Mouse (Mus musculus) retina, postnatal 1 day (tissue): Measurements from ENCODE around the gene Ncf1.

Experiments used
- DNase-seq: peaks from one replicate; pipeline ENCODE4 v3.0.0-alpha.2; 2012

The Ncf1 gene

GRCm38 (mm10) chr5:134243661-134244436, 14.4 kb upstream of the Ncf1 start:
- DNase-seq: no peak

DNA sequence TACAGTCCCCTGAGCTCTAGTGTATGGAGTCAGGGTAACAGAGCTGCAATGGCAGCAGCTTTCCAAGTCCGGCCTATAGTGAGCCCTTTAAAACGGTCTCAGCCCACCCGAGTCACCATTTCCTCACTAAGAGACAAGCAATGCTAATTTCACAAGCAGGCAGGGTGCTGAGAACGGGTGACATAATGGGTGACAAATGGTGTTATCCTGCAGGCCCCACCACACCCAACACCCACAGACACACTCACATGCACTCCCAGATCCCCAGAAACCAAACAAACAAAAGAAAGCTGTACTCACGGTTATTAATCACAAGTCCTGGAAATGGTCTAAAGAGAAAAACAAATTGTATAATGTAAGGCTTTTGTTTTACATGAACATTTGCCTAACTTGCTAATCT, 12.4 kb upstream of the Ncf1 start:
- DNase-seq: no peak

- peak; percentile 69 for DNase-seq
Measured at GRCm38 (mm10) chr5:134237936-134238760, 8.7 kb upstream of the Ncf1 start.

GRCm38 (mm10) chr5:134237508-134237907, 8.1 kb upstream of the Ncf1 start:
- no peak for DNase-seq

GRCm38 (mm10) chr5:134236796-134237195, 7.4 kb upstream of the Ncf1 start:
- DNase-seq: no peak

DNA sequence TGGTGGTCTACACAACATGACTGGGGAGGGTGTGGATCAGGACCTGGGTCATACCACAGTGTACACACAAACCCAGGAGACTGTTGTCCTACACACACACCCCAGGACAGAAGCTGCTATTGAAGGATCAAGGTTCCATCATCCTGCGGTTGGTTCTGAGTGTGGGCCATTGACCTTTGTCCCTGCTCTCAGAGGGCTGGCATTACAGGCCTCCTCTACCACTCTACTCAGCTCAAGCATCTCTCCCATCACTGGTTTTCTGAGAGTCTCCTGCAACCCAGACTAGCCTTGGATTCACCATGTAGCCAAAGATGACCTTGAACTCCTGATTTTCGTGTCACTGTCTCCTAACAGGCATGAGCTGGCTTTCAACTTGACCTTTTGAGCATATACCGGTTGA, 6.8 kb upstream of the Ncf1 start:
- no peak for DNase-seq

- DNase-seq: peak; percentile 66
Measured at GRCm38 (mm10) chr5:134235111-134235510, 5.7 kb upstream of the Ncf1 start.

GRCm38 (mm10) chr5:134234205-134234604, 4.8 kb upstream of the Ncf1 start:
- no peak for DNase-seq

GRCm38 (mm10) chr5:134233244-134233651, 3.8 kb upstream of the Ncf1 start:
- DNase-seq: no peak

DNA sequence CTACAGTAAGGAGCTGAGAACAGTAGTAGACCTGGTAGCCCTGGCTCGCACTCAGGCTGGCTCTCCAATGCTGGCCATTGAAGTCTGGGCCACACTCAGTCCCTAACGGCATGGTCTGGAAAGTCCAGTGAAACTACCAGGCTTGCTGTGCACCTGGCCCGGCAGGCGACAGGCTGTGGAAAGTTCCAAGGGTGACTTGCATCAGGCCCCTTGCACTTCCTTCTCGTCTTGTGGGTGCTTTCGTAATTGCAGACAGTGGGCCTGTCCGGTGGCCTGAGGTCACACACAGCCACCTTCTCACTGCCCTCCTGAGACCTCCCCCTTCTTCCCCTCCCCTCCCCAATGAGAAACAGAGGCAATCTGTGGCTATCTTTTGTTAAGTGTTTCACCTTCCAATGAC, 3.1 kb upstream of the Ncf1 start:
- no peak for DNase-seq

DNA sequence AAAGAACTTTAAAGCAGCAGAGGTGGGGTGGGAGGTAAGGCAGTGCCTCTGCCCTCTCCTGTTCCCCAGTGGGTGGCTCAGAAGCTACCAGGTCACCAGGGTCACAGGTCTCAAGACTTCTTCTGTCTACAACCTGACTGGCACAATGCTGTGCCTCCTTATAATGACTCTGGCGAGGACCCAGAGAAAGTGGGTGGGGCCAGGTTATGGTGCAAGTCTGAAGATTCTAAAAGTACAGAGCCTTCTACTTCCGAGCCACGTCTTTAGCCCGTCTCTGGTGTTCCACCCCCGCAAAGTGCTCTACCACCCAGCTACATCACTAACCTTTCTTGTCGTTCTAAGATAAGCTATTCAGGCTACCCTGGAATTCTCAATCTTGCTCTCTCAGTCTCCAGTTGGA, 2.7 kb upstream of the Ncf1 start:
- no peak for DNase-seq

DNA sequence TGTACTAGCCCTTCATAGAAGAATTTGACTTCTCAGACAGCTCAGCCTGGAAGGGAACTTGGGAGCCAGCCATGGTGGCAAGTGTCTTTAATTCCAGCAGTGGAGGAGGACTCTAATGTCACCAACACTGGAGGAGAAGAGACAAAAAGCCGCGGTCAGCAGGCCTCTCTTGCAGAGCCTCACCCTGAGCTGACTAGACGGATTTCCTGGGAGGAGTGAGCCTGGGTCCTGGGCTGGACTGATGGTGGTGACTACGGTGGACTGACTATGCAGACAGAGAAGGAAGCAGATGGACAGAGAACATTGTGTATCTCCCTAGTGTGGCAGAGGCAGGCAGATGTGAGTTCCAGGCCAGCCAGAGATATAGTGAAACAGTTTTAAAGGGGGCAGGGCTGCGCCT, 2.0 kb upstream of the Ncf1 start:
- no peak for DNase-seq

DNA sequence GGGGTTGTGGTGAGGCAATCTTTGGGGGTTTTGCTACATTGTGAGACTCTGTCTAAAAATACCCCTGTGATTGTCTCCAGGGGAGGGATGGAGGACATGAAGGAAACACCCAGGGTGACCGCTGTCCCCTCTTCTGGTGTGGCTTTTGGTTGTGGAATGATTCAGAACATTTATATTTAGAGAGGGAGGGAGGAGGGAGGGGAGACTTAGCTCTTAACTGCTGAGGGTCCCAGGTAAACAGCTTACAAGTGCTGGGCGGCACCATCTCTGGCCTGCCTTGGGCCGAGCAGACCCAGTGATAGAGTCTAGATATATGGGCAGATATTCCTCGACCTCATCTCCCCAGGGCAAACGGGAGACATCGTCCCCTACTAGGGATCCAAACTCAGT, 1.2 kb downstream of the Ncf1 start:
- DNase-seq: no peak

- DNase-seq: peak; percentile 78
Measured at GRCm38 (mm10) chr5:134227574-134228248, 1.7 kb downstream of the Ncf1 start.

GRCm38 (mm10) chr5:134226946-134227345, 2.5 kb downstream of the Ncf1 start:
- no peak for DNase-seq

GRCm38 (mm10) chr5:134225110-134225901, 4.1 kb downstream of the Ncf1 start:
- DNase-seq: no peak

GRCm38 (mm10) chr5:134221708-134222150, 7.7 kb downstream of the Ncf1 start:
- DNase-seq: peak; percentile 40

- no peak for DNase-seq
Measured at GRCm38 (mm10) chr5:134221278-134221677, 8.1 kb downstream of the Ncf1 start.

DNA sequence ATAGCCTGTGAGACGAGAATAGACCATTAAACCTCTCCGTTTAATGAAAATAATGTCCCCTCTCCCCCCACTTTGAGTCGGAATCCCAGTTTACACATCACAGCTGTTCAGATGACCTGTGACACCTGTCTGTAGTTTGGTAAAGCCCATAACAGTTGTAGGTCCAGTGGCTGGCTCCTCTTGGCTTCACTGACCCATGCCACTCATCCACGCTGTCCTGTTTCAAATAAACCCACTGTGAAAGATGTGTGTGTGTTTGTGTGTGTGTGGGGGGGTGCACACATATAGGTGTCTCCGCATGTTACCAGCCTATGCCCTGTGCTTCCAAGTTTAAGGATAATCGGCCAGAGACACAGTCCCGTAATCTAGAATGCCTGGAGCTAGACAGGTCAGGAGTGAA, 11.5 kb downstream of the Ncf1 start:
- no peak for DNase-seq

GRCm38 (mm10) chr5:134214021-134214806, 15.2 kb downstream of the Ncf1 start:
- DNase-seq: no peak

DNA sequence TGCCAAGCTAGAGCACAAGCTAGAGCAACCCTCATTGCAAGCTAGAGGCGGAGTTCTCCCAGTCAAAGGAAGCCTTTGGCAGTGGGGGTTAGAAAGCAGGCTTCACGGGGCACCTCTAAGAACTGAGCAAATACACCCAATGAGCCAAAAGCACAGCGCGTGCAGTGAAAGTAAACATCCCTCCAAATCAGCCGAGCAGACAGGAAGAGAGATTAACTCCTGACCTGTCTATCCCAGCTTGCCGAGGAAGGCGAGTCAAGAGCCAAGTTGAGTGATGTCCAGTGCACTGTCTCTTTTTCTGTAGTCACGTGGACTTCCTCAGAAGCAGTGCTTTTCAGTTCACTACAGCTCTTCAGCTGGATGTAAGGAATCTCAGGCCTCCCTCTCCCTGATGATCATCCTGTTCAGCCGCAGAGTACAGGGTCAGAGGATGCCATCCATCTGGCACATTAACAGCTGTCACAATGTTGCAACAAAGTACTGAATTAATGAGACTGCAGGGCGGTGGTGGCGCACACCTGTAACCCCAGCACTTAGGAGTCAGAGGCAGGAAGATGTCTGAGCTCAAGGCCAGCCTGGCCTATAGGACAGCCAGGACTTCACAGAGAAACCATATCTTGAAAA, 19.4 kb downstream of the Ncf1 start:
- DNase-seq: no peak
